Mouse (Mus musculus) thymus, postnatal 4 days (tissue): ENCODE measurements at regions not wholly inside any gene's neighbourhood (a gene's known extent, or its start where the extent isn't known, plus 50 kb on each side); places are given as distances from the start of the nearest gene placed in this dataset.

ENCODE experiments used
- DNase-seq: peaks from one replicate; pipeline ENCODE4 v3.0.0; 2021

DNA sequence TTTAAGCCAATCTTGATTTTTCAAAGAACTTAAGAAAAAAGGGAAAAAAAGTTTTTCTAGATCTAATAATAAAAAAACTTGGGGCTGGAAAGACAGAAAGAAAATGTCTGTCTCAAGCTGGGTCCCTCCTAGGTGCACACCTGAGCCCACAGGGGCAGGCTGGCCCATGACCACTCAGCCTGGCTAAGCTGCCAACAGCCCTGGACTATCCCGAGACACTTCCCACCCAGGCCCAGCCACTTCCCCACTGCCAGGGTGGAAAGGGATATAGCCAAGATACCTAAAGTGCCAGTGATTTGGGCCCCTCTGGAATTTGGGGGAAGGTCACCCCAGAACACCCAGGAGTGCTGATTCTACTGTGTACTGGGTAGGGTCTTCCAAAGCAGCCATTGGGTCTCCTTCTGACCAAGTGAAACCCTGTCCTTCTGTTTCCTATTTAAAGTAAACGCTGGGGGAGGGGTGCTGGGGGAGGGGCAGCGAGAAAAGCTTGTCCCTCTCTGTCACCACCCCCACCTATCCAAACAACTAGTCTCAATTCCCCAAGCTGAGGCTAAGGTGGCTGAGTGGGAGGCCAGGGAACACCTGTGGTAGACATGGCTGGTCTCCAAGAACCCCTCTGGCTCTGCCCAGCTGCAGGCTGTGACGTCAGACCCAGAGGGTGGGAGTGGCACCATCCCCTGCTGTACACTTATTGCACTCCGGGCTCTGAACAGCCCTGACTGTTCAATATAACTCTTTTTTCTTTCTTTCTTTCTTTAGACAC is 62.6 kb downstream of the Mcfd2 start:
- DNase-seq: peak; percentile 80

DNA sequence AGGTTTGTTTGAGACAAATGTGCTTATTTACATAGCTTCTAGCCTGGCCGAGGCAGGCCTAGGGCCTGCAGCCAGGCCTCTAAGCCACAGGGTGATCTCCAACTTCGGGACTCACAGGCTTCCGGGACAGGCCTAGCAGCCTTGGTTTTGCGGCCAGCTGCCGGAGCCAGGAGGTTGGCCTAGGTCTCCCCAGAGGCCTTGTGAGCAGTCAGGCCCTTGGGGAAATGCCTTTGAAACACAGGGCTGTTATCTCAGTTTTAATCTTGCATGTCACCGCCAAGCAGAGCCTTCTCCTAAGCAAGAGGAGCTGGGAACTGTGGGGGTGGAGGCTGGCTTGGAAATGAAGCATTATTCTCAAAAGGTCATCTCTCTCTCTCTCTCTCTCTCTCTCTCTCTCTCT is 63.2 kb downstream of the Mcfd2 start:
- DNase-seq: peak; percentile 55

DNA sequence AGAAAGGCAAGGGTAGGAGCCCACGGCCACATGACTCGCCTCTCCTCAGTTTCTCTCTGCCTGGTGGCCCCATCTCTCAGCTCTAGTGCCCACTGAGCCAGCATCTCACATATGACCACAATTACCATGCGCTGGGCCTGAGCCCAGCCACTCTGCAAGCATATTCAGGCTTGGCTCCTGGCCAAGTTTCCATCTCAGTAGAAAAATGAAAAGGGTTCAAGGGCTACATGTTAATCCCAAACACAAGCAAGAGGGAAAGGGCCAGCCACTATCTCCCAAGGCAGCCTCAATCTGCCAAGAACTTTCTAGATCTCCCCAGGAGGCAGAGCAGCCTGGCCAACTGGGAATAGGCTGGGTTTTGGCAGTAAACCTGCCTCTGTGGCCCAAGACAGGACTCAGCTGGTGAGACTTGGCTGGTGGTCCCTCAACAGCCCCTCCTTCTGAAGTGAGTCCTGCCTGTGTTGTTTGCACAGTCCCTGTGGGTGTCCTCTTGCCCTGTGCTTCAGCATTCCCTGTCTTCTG is 65.0 kb downstream of the Mcfd2 start:
- no peak for DNase-seq

DNA sequence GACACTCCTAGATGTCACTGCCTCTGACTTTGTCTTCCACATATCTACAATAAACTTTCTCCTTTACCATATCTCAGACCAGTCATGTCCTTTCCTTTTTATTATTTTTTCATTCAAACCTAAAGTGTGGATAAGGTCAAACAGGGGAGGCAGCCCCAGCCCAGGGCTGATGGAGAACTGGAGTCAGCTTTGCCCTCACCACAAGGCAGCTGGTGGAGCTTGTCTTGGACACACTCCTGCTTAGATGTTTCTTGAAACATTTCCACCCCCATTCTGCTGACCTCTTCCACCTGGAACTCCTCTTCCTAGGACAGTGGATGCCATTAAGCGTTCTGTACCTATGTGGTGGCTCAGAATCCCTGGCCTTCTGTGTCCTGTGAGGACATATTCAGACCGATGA is 65.6 kb downstream of the Mcfd2 start:
- DNase-seq: no peak

DNA sequence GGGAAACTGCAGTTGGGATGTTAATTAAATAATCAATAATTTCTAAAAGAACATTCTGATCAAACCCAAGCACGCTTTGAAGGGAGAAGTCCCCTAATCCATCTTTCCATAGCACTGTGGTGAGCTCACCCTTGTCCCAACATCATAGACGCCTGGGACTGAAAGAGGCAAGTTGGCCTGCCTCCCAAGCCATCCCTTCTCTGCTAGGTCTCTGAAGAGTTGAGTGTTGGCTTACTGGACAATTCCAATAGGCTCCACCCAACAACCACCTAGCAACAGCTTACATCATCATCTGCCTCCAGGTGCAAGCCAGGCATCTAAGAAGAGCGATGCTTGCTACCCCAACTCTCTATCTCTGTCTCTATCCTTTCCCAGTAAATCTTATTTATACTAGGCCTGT is 66.6 kb downstream of the Mcfd2 start:
- no peak for DNase-seq

DNA sequence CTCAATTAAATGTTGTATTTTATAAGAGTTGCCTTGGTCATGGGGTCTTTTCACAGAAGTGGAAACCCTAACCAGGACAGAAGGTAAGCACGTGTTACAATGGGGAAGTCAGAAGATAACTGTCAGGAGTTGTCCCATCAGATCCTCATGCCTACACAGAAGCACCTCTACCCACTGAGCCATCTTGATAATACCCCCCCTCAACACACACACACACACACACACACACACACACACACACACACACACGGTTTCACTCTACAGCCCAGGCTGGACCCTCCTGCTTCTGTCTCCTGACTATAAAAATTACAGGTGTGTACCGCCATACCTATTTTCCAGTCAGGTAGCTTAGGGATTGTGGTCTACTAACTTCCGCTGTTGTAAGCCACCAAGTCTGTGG is 68.3 kb downstream of the Mcfd2 start:
- no peak for DNase-seq

DNA sequence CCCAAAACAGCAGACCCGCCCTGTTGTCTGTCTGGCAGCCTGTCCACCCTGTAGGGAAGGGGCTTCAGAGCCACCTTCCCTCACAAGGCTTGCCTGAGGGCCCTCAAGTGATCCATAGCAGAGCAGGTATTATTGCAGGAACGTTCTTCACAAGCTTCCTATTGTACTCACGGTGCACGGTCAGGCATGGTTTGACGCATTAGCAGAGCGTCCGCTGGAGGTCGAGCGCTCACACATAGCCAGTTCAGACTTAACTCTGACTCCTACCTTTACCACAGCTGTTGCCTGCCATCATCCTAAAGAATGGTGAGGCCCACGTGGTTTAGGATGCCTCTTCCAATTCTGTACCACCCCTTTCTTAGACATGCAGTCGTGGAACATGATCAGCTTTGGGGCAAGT is 71.1 kb downstream of the Mcfd2 start:
- DNase-seq: no peak

DNA sequence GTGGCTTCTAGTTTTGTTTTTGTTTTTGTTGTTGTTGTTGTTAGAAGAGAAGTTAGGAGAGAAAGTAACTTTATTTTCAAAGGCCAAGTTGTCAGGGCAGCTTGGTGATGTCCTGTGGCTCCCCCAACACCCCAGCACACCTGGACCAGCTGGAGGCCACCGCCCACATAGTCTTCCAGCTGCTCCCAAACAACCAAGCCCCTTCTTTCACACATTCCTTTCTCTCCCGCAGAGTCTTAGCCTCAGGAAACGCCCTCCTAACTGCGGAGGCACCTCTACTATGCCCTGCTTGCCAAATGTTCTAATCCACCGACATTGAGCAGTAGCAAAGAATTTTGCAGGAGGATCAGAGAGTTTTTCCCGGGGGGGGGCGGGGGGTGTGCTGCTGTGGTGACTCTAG is 72.3 kb downstream of the Mcfd2 start:
- DNase-seq: no peak

DNA sequence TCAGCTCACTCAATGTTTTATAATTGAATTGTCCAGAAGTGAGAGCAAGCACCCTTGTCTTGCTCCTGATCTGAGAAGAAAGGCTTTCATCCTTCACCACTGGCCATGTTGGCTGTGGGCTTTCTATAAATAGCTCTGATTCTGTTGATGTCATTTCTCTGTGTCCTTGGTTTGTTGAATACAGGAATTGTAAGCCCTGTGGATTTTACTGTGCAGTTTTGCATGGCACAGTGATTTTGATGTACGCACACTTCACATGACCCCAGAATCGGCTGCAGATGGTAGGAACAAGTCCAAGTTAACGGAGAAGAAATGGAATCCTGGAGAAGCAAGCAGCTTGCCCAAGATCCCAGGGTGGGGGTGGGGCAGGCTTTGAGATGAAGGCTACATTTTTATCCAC is 76.1 kb downstream of the Mcfd2 start:
- DNase-seq: no peak
